Mouse (Mus musculus) G1E (cell line): ENCODE results near the gene Cbx5.

Experiments
- CTCF ChIP-seq: IDR thresholded peaks from 2 replicates; pipeline ENCODE4 v1.5.1; 2012; ENCODE audit warnings: low read depth, low read length, inconsistent platforms, mixed read lengths
- GATA1 ChIP-seq: IDR thresholded peaks from 2 replicates; pipeline ENCODE4 v1.6.1; 2012; ENCODE audit warnings: borderline replicate concordance, low read length, inconsistent platforms, mixed read lengths
- TAL1 ChIP-seq: conservative IDR thresholded peaks from 2 replicates; pipeline ENCODE4 v1.6.1; 2012; ENCODE audit warnings: low read depth, low read length, inconsistent platforms, mixed read lengths

- TF ChIP-seq TAL1 (no peak), CTCF (peak; percentile 74), GATA1 (no peak)
Observed at GRCm38 (mm10) chr15:103165379-103165778, 74.2 kb downstream of the Cbx5 start.
